Mouse (Mus musculus) kidney, postnatal 36 days (tissue): ENCODE data around the gene Primpol.

Source experiments
- DNase-seq, 2 experiments: peaks; one replicate each; pipeline ENCODE4 v3.0.0; 2021 to 2022; ENCODE audit warnings: mixed read lengths in 2 of 2

Gene Primpol

GRCm38 (mm10) chr8:46616879-46617689, at the start of gene Primpol, which contains the start of gene Casp3:
Gene Primpol (minus strand): TSS chr8:46617212.
Gene Casp3 (plus strand): TSS chr8:46617291.
- DNase-seq = peak; percentile 97 to 99

- DNase-seq = no peak
Measured at GRCm38 (mm10) chr8:46655919-46656318, 38.9 kb upstream of the Primpol start.

- DNase-seq = peak; percentile 59 to 62
Measured at GRCm38 (mm10) chr8:46651872-46652271, 34.9 kb upstream of the Primpol start.

GRCm38 (mm10) chr8:46648421-46648820, 31.4 kb upstream of the Primpol start:
- peak in 1 of 2 experiments; percentile 70 for DNase-seq

- DNase-seq = no peak
Measured at GRCm38 (mm10) chr8:46641272-46641671, 24.3 kb upstream of the Primpol start.

- no peak for DNase-seq
Measured at GRCm38 (mm10) chr8:46639852-46640251, 22.8 kb upstream of the Primpol start.

GRCm38 (mm10) chr8:46639010-46639571, 22.1 kb upstream of the Primpol start:
- peak; percentile 61 to 63 for DNase-seq

- DNase-seq = peak in 1 of 2 experiments; percentile 14
Measured at GRCm38 (mm10) chr8:46630932-46631331, 13.9 kb upstream of the Primpol start.

- no peak for DNase-seq
Measured at GRCm38 (mm10) chr8:46630422-46630821, 13.4 kb upstream of the Primpol start.

GRCm38 (mm10) chr8:46628645-46629044, 11.6 kb upstream of the Primpol start:
- DNase-seq = no peak

GRCm38 (mm10) chr8:46627881-46628280, 10.9 kb upstream of the Primpol start:
- peak in 1 of 2 experiments; percentile 28 for DNase-seq

- no peak for DNase-seq
Measured at GRCm38 (mm10) chr8:46626642-46627041, 9.6 kb upstream of the Primpol start.

GRCm38 (mm10) chr8:46625166-46625565, 8.2 kb upstream of the Primpol start:
- DNase-seq = no peak

- no peak for DNase-seq
Measured at GRCm38 (mm10) chr8:46622446-46623270, 5.6 kb upstream of the Primpol start.

- DNase-seq = peak; percentile 24 to 32
Measured at GRCm38 (mm10) chr8:46618639-46619320, 1.8 kb upstream of the Primpol start.

GRCm38 (mm10) chr8:46617690-46618620, 943 bp upstream of the Primpol start:
- DNase-seq = peak in 1 of 2 experiments; percentile 19

- peak in 1 of 2 experiments; percentile 10 for DNase-seq
Measured at GRCm38 (mm10) chr8:46615936-46616335, 1.1 kb downstream of the Primpol start.

- DNase-seq = peak; percentile 24 to 26
Measured at GRCm38 (mm10) chr8:46613377-46613776, 3.6 kb downstream of the Primpol start.

- DNase-seq = no peak
Measured at GRCm38 (mm10) chr8:46612913-46613312, 4.1 kb downstream of the Primpol start.

GRCm38 (mm10) chr8:46611557-46611956, 5.5 kb downstream of the Primpol start:
- no peak for DNase-seq

- DNase-seq = no peak
Measured at GRCm38 (mm10) chr8:46606930-46607329, 10.1 kb downstream of the Primpol start.
